Mouse (Mus musculus) granulocyte monocyte progenitor cell, adult 5-6 weeks (primary cell): ENCODE measurements around the gene Adamts7. TPM values are rescaled to one million over a fixed set of nuclear protein-coding genes. Genes with fewer than 3 reads are reported as not detected.
A peak's percentile ranks its signal among the peaks of the same experiment; 100 is the strongest.

Source experiments
- ATAC-seq: replicated peaks from 2 replicates; pipeline ENCODE4 v1.8.0; 2016; ENCODE audit warnings: mild to moderate bottlenecking, moderate TSS enrichment, inconsistent platforms; ENCODE audit not compliant: poor library complexity, severe bottlenecking
- total RNA-seq, 2 experiments: library from RNA; stranded (forward) in 1 of 2; stranded (reverse) in 1 of 2; fragments of 200-712, 200-1000 nt in 1 of 2; fragments of >200 nt in 1 of 2; fragmentation: Nextera tagmentation in 1 of 2; gene quantifications; 2 replicates each; pipeline ENCODE4 v1.2.3; 2014 to 2017

The Adamts7 gene
- total RNA-seq, 2 experiments from 2014 or later: 0.21 to 2.4 TPM

DNA sequence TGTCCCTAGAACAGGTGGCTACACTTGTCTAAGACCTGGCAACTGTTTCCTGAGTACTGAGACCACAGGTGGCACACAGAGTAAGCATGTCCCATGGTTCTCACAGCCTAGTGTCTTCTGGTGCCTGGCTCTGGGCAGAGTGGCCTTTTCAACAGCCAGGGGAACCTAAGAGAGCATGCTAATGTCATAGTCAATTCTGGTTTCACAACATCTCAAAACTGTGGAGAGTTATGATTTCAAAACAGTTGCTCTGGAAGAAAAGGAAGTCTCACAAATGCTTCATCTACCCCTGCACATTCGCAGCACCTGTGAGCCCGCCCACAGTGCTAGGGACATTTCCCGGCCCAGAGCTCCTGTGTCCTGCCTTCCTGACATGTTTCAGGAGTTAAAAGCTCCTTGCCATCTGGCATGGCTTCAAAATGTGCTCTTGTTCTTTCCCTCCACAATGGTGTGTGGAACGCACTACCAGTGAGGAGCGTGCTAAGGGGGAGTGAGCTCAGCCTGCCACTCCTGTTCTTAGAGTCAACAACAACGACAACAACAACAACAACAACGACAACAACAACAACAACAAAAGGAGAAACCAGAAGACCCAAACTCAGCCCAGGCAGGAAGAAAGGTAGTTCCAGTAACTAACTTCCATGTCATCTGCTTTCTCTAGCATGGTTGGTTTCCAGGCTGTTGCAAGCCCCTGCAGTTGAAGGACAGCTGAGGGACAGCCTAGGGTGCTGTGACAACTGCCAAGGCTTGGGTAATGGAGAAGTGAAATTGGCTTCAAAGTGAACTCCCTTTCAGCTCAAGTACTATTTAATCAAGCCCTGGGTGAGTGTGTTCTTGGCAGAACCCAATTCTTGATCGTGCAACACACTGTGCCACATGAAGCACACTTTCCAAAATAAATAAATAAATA is 70.2 kb downstream of the Adamts7 start:
- peak; percentile 42 for ATAC-seq

DNA sequence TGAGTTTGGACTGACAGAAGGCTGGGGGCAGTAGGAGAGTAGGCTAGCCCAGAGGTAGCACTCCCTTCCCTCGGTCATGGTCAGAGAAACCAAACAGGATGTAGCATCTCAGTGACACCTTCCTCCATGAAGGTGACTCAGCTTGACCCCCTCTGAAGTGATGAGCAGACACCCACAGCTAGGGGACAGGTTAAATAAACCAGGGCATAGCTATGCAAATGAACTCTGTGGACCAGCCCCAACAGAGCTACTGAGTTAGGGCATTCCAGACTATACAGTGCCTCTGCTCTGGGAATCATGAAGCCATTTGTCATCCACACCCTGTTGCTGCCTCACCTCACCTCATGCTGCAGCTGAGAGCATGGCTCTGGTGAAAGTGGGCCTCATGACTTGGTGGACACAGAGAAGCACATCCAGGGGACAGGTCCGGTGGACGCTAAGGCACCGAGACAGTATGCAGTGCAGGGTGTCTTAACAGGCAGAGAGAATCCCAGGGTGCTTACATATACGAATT is 71.1 kb downstream of the Adamts7 start:
- peak; percentile 9; the same call in 1 of the 2 replicates for ATAC-seq

DNA sequence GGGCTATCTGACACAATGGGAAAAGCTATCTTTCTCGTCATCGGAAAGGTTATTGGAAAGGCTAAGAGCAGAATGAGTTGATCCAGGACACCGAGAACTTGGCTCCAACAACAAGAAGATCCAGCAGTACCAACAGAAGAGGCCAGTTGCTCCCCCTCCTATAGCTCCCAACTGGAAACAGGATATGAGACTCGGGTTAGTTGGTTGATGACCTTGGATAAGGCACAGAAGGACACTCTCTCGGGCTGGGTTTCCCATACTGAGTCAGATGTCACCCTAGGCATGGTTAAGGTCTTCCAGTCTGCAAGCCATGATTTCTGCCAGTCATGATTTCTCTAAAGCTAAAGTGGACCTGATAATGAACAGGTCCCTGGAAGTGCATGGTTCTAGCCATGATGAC is 71.9 kb downstream of the Adamts7 start:
- no peak for ATAC-seq

DNA sequence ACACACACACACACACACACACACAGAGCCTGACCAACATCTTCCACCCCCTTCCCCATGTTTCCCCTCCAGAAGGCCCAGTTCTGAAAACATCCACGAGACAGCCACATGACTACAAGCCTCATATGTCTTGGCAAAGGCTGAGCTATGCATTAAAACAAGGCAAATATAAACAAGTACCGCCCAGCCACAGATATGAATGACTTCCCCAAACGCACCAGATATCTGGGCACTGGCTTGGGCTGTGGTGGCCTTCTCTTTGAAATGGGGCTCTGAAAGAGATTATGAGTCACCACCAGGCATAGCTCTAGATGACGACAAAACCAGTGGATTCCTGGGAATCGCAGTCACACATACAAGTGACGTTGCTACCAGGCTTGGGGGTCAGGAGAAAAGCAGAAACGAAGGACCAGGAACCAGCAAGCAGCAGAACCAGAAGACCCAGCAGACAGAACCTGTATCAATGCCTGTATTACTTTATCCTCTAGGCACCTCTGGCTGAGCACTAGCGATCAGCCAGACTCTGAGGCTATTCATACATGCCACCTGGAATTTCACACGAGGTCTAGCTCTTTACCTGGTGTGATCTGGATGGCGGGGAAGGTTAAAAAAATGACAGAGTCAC is 72.5 kb downstream of the Adamts7 start:
- ATAC-seq: peak; percentile 23

DNA sequence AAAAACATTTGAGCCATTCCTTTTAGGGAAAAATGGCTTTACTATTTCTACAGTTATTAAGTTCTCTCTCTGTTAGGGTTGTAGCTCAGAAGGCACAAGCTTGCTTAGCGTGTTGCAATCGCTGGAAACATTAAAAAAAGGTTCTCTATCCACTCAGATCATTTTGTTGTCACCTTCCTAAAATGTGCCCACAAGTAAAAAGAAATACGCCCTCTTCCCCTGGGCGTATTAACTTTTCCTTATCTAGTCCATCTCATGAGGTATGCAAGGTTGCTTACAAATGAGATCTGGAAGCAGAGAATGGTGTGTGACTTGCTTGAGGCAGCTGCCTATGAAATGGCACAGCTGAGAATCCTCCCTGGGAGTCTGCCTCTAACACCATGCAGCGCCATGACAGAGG is 73.9 kb downstream of the Adamts7 start:
- ATAC-seq: no peak; the same call in 1 of the 2 replicates

DNA sequence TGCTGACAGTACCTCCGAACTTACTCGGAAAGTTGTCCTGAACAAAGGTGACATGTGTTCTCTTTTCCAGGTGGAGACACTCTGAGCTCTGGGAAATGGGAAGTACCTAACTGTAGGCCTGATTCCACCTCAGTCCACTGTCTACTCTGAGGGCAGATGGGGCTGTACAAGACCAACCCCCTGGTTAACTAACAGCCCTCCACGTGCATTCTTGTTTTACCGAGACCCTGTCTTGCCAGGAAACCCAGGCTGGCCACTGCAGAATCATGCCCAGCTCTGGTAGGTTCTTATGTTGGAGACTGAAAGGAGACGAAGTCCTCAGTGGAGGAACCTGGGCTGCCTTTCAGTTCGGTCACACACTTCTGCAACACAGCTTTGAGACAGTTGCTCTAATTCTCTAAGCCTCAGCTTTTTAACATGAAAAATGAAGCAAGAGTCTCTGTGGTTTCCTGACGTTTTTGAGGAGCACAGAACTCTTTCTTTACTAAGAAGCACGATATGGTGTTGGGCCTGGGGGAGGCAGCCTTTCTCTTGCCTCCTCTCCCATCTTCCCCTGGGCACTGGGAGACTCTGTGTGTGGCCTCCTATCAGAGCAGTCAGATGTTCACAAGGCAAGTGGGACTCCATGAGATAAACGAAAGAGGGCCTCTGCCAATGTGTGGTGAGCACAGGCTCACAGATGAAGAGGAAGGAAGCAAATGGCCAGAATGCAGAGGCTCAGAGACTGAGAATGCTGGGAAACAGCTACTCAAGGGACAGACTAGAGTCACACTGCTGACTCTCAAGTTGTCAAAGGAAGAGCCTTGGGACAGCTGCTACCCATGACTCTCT is 74.6 kb downstream of the Adamts7 start:
- peak; percentile 34 for ATAC-seq

DNA sequence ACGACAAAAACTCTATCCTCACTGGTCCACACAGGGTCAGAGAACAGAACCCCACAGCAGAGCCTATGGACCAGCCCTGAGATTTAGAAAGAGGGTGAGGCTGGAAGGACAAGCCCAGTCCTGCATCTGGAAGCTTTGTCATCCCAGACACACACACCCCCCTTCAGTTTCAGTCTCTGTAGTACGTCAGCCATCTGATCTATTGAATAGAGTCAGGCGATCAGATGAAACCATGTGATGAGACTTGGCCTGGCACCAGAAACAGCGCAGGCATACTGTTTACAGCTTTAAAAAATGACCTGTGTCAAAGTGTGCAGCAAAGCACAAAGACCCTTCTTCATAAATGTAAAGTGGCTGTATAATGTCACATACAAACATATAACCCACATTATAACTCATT is 77.7 kb downstream of the Adamts7 start:
- ATAC-seq: no peak

DNA sequence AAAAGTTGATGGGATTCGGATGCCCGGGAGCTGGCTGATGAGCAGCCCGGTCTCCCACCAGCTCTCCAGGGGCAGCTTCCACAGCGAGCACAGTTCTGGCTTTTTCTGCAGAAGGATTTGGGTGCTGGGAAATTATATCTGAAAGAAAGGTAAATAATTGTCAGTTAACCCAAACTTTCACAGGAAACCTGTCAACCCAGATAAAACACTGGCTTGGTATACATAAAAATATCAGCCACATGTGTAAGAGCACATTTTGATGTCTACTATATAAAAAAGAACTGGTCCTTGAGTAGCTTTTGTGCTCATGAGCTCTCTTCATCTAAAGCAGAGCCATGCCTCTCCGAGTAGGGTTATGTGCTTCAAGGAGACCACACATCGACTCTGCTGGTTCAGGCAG is 78.2 kb downstream of the Adamts7 start:
- ATAC-seq: no peak

DNA sequence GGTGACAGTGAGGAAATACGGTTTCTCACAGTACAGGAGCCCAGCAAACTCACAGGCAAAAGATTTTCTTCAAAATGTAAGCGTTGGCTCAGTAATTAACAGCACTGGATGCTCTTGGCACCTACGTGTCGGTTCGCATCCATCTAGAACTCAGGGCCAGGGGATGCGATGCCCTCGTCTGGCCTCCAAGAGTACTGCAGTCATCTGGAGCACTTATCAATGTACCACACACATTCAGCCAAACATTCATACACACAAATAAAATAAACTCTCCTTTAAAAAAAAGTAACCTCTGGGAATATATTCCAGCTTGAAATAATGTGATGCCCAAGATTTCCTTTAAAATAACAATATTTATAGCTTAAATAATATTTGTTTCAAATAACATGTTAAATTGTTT is 78.7 kb downstream of the Adamts7 start:
- ATAC-seq: no peak

DNA sequence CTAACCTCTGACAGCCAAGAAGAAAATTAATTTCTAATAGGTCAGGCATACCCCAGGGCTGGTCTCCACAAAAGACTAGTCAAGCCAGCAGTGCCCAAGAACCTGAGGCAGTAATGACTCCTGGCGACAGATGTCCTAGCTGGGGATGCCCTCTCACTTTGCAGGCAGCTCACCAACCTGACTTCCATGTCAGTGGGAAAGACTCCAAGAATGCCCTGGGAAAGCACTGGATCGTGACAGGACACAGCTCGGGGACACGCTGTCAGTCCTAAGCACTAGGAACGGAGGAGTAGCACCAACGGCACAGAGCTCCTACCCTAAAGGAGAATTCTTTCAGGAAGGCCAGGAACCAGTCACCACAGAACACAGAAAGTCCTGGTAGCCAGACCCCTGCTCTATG is 79.4 kb downstream of the Adamts7 start:
- no peak for ATAC-seq

DNA sequence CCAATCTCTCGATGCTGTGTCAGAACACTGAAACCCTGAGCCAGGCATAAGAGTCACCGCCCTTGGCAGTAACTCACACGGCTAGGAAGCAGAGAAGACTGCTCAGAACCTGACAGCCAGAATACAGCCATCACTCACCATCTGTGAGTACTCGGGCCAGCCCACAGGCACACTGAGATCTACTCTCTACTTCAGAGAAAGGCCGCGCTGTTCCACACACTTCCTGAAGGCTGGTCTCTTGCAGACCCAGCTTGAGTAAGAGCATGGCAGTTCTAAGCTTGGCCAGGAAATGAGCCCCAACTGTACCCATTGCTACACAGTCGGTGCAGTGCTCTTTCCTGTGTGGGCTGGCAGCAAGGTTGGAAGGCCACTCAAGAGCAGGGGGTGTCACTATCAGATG is 80.0 kb downstream of the Adamts7 start:
- ATAC-seq: peak; percentile 60

DNA sequence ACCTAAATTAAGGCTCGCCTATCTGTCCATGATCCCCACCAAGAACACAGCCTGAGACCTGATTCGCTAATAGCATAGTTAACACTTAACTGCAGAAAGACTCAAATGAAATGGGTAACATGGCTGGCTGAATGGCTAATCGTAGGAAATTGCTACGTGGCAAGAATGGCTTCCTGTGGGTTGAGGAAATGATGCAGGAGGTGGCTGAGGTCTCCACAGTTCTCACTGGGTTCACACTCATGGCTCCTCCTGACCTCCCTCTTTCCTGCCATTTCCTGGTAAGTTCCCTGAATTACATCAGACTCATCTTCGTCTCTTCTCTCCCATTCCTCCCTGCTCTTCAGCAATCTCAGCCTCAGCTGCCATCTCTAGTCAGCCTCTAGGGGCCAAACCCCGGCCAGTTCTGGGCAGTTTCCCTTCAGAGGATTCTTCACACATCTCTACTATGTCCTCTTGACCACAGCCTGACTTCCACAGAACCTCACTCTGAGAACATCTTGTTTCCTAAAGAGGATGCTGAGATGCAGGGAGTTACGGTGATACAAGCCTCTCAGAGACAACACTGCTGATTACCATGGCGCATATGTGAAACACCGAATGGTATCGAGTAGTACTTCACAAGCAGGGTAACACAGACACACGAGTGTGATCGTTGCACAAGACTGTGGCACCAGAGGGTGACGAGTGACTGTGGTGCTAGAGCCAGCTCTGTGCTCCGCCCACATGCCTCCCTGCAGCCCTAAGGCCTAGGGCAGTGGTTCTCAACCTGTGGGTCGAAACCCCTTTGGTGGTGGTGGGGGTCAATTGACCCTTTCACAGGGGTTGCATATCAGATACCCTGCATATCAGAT is 81.7 kb downstream of the Adamts7 start:
- peak; percentile 43 for ATAC-seq

DNA sequence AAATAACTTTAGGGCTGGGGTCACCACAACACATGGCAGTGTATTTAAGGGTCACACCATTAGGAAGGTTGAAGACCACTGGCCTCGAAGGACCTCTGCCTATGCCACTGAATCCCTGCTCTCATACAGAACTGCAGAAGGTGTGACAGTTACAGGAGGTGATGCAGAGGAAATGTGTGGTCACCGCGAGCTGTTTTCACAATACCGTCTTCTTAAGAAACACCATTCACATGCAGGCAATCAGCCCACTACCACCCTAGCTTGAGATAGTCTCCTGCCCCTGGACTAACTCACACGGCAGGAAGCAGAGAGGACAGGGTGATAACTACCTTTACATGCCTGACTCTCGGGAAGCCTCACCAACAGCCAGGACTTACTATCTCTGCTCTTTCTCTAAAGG is 82.3 kb downstream of the Adamts7 start:
- ATAC-seq: peak; percentile 56

DNA sequence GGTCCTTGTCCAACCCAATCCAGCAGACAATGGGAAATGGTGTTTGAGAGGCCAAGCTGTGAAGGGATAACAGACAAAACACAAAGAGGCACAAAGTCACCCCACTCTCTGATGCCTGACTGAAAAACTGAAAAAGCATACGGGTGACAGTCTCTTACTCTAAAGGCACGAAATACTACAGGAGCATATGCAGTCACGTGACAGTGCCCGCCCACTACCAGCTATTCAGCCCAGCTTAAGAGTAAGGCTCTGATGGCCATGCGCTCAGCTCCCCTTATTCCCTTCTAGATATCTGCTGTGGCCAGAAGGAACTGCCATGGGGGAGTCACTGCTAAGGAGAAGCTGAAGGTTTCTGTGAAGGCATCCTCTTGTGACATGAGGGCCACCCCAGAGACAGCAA is 82.9 kb downstream of the Adamts7 start:
- ATAC-seq: no peak

DNA sequence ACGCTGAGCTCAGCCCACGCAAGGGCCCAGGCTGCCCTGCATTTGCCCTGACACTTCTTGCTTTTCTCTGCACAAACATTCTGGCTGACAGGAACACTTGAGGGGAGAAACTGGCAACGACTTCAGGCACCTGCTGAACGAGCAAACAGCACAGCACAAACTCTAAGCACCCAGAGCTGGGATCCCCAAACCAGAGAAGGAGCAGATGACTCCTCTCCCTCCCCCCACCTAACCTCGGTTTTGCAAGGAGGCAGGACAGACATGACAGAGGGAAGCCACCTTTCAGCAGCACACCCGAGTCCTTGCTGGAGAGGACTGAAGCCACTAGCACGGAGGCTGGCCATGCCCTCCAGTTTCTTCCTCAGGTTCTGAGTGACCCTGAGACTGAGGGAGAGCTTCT is 84.4 kb downstream of the Adamts7 start:
- ATAC-seq: no peak

DNA sequence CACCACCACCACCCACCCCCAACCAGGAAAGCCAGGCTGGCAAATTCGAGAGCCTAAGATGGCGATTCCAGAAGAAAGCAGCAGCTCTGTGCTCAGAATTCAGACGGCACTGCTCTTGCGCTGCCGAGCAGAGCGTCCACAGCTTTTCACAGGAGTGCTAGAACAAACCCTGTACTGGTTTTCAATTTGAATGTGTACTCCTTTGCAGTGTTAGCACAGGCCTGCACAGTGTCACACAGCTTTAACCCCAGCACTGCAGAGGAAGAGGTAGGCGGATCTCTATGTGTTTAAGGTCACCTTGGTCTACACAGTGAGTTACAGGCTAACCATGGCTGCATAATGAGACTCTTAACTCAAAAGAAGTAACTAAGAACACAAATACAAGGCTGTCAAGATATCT is 85.5 kb downstream of the Adamts7 start:
- ATAC-seq: no peak

DNA sequence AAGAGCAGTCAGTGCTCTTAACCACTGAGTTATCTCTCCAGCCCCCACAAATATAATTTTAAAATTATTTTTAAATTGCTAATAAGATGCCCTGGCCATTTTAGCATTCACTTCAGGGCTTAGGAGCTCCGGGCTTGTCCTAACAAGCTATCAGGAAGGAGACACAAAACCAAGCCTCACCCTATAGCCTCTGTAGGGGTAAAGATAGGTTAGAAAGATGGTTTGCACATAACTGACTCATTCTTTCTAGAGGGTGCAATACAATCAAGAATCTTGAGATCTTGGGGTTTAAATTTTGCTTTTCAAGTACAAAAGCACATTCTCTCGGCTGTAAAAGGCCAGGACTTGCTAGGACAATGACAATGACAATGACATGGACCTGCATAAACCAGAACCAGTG is 86.2 kb downstream of the Adamts7 start:
- no peak for ATAC-seq

DNA sequence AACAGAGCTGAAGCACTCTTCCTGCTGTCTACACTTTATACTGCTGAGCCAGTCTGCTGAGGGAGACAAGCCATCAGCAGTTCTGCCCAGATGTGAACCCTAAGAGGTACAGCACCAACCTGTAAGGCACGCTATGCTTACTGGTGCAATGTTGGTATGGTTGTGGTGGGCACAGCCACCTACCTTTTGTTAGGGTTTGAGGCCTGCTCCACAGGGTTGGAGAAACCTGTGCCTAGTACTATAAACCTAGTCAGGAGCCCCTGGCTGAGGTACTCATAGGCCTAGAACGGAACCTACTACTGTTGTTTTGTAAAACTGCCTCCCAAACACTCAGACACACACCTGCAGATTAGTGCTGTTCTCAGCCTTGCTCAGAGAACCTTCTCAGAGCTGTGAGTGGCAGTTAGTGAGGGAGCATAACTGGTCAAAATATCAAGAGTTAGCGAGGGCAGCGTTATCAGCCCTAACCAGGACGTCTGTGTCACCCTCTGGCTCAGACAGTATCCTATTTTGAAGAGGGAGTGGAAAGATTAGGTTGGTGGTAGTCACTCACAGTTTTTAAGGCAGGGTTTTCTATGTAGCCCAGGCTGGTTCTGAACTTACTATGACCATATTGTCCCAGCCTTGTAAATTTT is 87.4 kb downstream of the Adamts7 start:
- no peak for ATAC-seq

DNA sequence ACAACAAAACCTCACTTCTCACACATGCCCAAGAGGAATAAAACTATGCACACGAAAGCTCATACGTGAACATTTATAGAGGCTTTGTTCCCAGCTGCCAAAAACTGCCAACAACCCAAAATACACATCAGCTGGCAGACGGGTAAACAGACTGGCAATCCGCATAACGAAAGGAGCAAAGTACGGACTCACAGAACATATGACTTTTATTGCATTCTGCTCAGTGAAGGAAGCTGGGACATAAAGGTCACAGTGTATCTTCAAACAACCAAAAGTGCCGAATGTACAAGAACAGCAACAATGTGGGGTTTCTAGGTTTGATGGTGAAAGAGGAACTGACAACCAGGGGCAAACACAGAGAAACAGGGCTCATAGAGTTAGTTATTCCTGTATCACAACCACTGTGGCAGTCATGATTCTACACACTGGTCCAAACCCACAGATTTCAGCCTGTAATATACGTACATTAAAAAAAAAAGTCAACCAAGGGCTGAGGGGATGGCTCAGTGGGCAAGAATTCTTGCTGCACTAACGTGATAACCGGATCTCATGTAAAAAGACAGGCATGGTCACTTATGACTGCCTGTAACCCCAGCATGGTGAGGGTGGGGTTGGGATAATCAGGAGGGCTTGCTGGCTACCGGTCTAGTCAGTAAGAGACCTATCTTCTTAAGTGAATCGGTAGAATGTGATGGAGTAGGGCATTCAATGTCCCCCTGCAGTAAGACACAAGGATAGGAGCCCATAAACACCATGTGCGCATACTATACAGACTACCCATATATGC is 88.3 kb downstream of the Adamts7 start:
- ATAC-seq: peak; percentile 32
